Mouse (Mus musculus): ENCODE data around the gene Plxnb3. TPM values are rescaled to one million over a fixed set of nuclear protein-coding genes. Genes with fewer than 3 reads are reported as not detected.

The Plxnb3 gene
- polyA plus RNA-seq, 1 experiment from 2014 or later: 0.40 TPM

GRCm38 (mm10) chrX:73798502-73798901 is 41.6 kb downstream of the Plxnb3 start:
- no peaks in the 10 kb centered on the region for H3K4me1 ChIP-seq (ENCODE audit: control insufficient read depth, insufficient read depth, low read length)
- peak; percentile 41; the same call in 1 of the 2 replicates for ATAC-seq
- H3K27me3 ChIP-seq (ENCODE audit: control insufficient read depth, insufficient read depth, low read depth, low read length): no peaks in the 10 kb centered on the region
- H3K9ac ChIP-seq (ENCODE audit: low read depth, low read length): no peak overlapping the region
- no peaks in the 10 kb centered on the region for H3K36me3 ChIP-seq (ENCODE audit: control insufficient read depth, insufficient read depth, low read length)
- H3K4me2 ChIP-seq (ENCODE audit: low read length): no peak overlapping the region
- H3K27ac ChIP-seq (ENCODE audit: low read length): no peak overlapping the region
- no peak overlapping the region for H3K4me3 ChIP-seq (ENCODE audit: low read depth, low read length)
- no peaks in the 10 kb centered on the region for H3K9me3 ChIP-seq (replicated peaks; ENCODE audit: control insufficient read depth, low read length, poor library complexity, severe bottlenecking)
- 30% methylated on average over 9 of the region's 9 CpGs for WGBS

DNA sequence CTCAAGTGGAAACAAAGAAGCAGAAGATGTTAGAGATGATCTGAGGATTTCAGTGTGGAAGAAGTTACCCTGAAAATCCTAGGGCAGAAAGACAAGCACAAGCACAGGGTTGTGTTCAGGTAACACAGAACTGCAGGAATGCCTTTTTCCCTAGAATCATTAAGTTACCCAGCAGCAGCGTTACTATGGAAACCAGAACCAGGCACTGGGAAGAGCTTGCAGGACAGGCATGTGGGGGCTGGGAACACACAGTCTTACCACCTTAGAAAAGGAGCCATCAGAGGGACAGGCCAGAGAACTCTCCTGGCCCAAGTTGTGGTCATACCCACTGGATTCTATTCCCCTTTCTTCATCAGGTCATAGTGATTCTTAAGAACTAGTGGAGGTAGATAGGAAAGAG is 48.9 kb downstream of the Plxnb3 start:
- peaks cover 7% of the 10 kb centered on the region for H3K4me1 ChIP-seq (ENCODE audit: control insufficient read depth, insufficient read depth, low read length)
- WGBS: 57% methylated on average over 1 of the region's 1 CpGs
- ATAC-seq: peak; percentile 60; the same call in 1 of the 2 replicates
- no peaks in the 10 kb centered on the region for H3K9me3 ChIP-seq (replicated peaks; ENCODE audit: control insufficient read depth, low read length, poor library complexity, severe bottlenecking)
- no peaks in the 10 kb centered on the region for H3K36me3 ChIP-seq (ENCODE audit: control insufficient read depth, insufficient read depth, low read length)
- no peak overlapping the region for H3K9ac ChIP-seq (ENCODE audit: low read depth, low read length)
- H3K27me3 ChIP-seq (ENCODE audit: control insufficient read depth, insufficient read depth, low read depth, low read length): no peaks in the 10 kb centered on the region
- peak overlapping the region; percentile 28; the same call in 1 of the 2 replicates for H3K27ac ChIP-seq (ENCODE audit: low read length)
- no peak overlapping the region for H3K4me2 ChIP-seq (ENCODE audit: low read length)
- no peak overlapping the region for H3K4me3 ChIP-seq (ENCODE audit: low read depth, low read length)

GRCm38 (mm10) chrX:73815072-73815471 is 58.2 kb downstream of the Plxnb3 start:
- Histone ChIP-seq H3K27me3 (ENCODE audit: control insufficient read depth, insufficient read depth, low read depth, low read length) (no peaks in the 10 kb centered on the region), H3K36me3 (ENCODE audit: control insufficient read depth, insufficient read depth, low read length) (no peaks in the 10 kb centered on the region), H3K9ac (ENCODE audit: low read depth, low read length) (peak overlapping the region; percentile 67), H3K4me2 (ENCODE audit: low read length) (peak overlapping the region; percentile 51), H3K9me3 (replicated peaks; ENCODE audit: control insufficient read depth, low read length, poor library complexity, severe bottlenecking) (no peaks in the 10 kb centered on the region), H3K27ac (ENCODE audit: low read length) (peak overlapping the region; percentile 73), H3K4me1 (ENCODE audit: control insufficient read depth, insufficient read depth, low read length) (no peaks in the 10 kb centered on the region), H3K4me3 (ENCODE audit: low read depth, low read length) (peak overlapping the region; percentile 25; the same call in 1 of the 2 replicates)
- WGBS: 14% methylated on average over 14 of the region's 14 CpGs
- peak; percentile 89 for ATAC-seq

- H3K9me3 ChIP-seq (replicated peaks; ENCODE audit: control insufficient read depth, low read length, poor library complexity, severe bottlenecking): no peaks in the 10 kb centered on the region
- ATAC-seq: no peak
- 50% methylated on average over 3 of the region's 3 CpGs for WGBS
Observed at GRCm38 (mm10) chrX:73816596-73817314, 59.9 kb downstream of the Plxnb3 start.

More at GRCm38 (mm10) chrX:73816596-73817314, 59.9 kb downstream of the Plxnb3 start:
- no peak overlapping the region for H3K9ac ChIP-seq (ENCODE audit: low read depth, low read length)
- H3K36me3 ChIP-seq (ENCODE audit: control insufficient read depth, insufficient read depth, low read length): no peaks in the 10 kb centered on the region
- H3K27me3 ChIP-seq (ENCODE audit: control insufficient read depth, insufficient read depth, low read depth, low read length): no peaks in the 10 kb centered on the region
- peaks cover 4% of the 10 kb centered on the region; the same call in 1 of the 2 replicates for H3K4me1 ChIP-seq (ENCODE audit: control insufficient read depth, insufficient read depth, low read length)
- H3K4me2 ChIP-seq (ENCODE audit: low read length): no peak overlapping the region
- H3K4me3 ChIP-seq (ENCODE audit: low read depth, low read length): no peak overlapping the region
- no peak overlapping the region for H3K27ac ChIP-seq (ENCODE audit: low read length)

Other genes starting within 250 kb of the Plxnb3 start
- 0.21 and 0.22 TPM in 2 replicates for gene Dusp9, start 117.7 kb upstream of the Plxnb3 start, polyA plus RNA-seq (2015; fragmentation: Nextera tagmentation; extraction: Ambion mirVana)
- gene Pnck, start 97.0 kb upstream of the Plxnb3 start, polyA plus RNA-seq (2015; fragmentation: Nextera tagmentation; extraction: Ambion mirVana): 197 and 208 TPM in 2 replicates
- gene Slc6a8, start 83.9 kb upstream of the Plxnb3 start, polyA plus RNA-seq (2015; fragmentation: Nextera tagmentation; extraction: Ambion mirVana): 6.6 and 7.3 TPM in 2 replicates
- gene Bcap31, start 40.9 kb upstream of the Plxnb3 start, polyA plus RNA-seq (2015; fragmentation: Nextera tagmentation; extraction: Ambion mirVana): 123 and 130 TPM in 2 replicates
- 10.4 and 11.1 TPM in 2 replicates for gene Abcd1, start 40.5 kb upstream of the Plxnb3 start, polyA plus RNA-seq (2015; fragmentation: Nextera tagmentation; extraction: Ambion mirVana)
- gene Srpk3, start 17.3 kb downstream of the Plxnb3 start, polyA plus RNA-seq (2015; fragmentation: Nextera tagmentation; extraction: Ambion mirVana): 2.0 and 2.4 TPM in 2 replicates
- gene Idh3g, start 29.8 kb downstream of the Plxnb3 start, polyA plus RNA-seq (2015; fragmentation: Nextera tagmentation; extraction: Ambion mirVana): 232 and 252 TPM in 2 replicates
- gene Ssr4, start 29.9 kb downstream of the Plxnb3 start, polyA plus RNA-seq (2015; fragmentation: Nextera tagmentation; extraction: Ambion mirVana): 126 and 131 TPM in 2 replicates
- gene Pdzd4, start 67.9 kb downstream of the Plxnb3 start, polyA plus RNA-seq (2015; fragmentation: Nextera tagmentation; extraction: Ambion mirVana): 4.8 TPM in 2 replicates
- gene Avpr2, start 135.0 kb downstream of the Plxnb3 start, polyA plus RNA-seq (2015; fragmentation: Nextera tagmentation; extraction: Ambion mirVana): 0.09 and 0.34 TPM in 2 replicates
- gene L1cam, start 139.0 kb downstream of the Plxnb3 start, polyA plus RNA-seq (2015; fragmentation: Nextera tagmentation; extraction: Ambion mirVana): 122 and 134 TPM in 2 replicates
- gene Arhgap4, start 164.8 kb downstream of the Plxnb3 start, polyA plus RNA-seq (2015; fragmentation: Nextera tagmentation; extraction: Ambion mirVana): 3.0 and 3.3 TPM in 2 replicates
- gene Naa10, start 164.9 kb downstream of the Plxnb3 start, polyA plus RNA-seq (2015; fragmentation: Nextera tagmentation; extraction: Ambion mirVana): 84.6 and 85.4 TPM in 2 replicates
- 8.9 and 9.1 TPM in 2 replicates for gene Renbp, start 173.8 kb downstream of the Plxnb3 start, polyA plus RNA-seq (2015; fragmentation: Nextera tagmentation; extraction: Ambion mirVana)
- gene Hcfc1, start 209.3 kb downstream of the Plxnb3 start, polyA plus RNA-seq (2015; fragmentation: Nextera tagmentation; extraction: Ambion mirVana): 39.1 and 51.4 TPM in 2 replicates